Mouse (Mus musculus) liver, adult 2 months (tissue): Measurements from ENCODE around the gene Odf4. TPM values are rescaled to one million over a fixed set of nuclear protein-coding genes. Genes with fewer than 3 reads are reported as not detected.

Experiments
- DNase-seq: peaks from one replicate; pipeline ENCODE4 v3.0.0-alpha.2; 2011; ENCODE audit warnings: low read depth, low spot score; ENCODE audit errors: extremely low read depth
- H3K27ac ChIP-seq: fragments of 200-500 bp; replicated peaks from 2 replicates; pipeline ENCODE4 v1.5.1; 2012; ENCODE audit warnings: low read depth, mild to moderate bottlenecking, control low read depth, inconsistent platforms, low read length; ENCODE audit not compliant: insufficient read depth
- H3K27me3 ChIP-seq: fragments of 200-500 bp; 2 replicates; pipeline ENCODE4 v1.6.1; 2012; ENCODE audit warnings: mild to moderate bottlenecking, moderate library complexity, low read length, inconsistent platforms; ENCODE audit not compliant: control insufficient read depth, insufficient read depth
- H3K36me3 ChIP-seq: fragments of 200-500 bp; 2 replicates; pipeline ENCODE4 v1.6.1; 2012; ENCODE audit warnings: low read length, inconsistent platforms; ENCODE audit not compliant: control insufficient read depth, insufficient read depth
- H3K4me1 ChIP-seq: fragments of 200-500 bp; 2 replicates; pipeline ENCODE4 v1.6.1; 2011; ENCODE audit warnings: low read length; ENCODE audit not compliant: control insufficient read depth, insufficient read depth
- H3K4me3 ChIP-seq: fragments of 200-500 bp; 2 replicates; pipeline ENCODE4 v1.5.1; 2011; ENCODE audit warnings: low read depth, mild to moderate bottlenecking, control low read depth, low read length, moderate library complexity; ENCODE audit not compliant: insufficient read depth
- H3K79me2 ChIP-seq: fragments of 200-500 bp; 2 replicates; pipeline ENCODE4 v1.6.1; 2012; ENCODE audit warnings: inconsistent platforms, mild to moderate bottlenecking, low read length, moderate library complexity; ENCODE audit not compliant: control insufficient read depth, insufficient read depth
- H3K9ac ChIP-seq: fragments of 200-500 bp; 2 replicates; pipeline ENCODE4 v1.6.1; 2012; ENCODE audit warnings: low read depth, mild to moderate bottlenecking, control low read depth, inconsistent platforms, low read length
- CTCF ChIP-seq: fragments of 200-500 bp; IDR thresholded peaks from 2 replicates; pipeline ENCODE4 v1.5.1; 2011; ENCODE audit warnings: low read depth, low read length, control low read depth
- POLR2A ChIP-seq: fragments of 200-500 bp; IDR thresholded peaks from 2 replicates; pipeline ENCODE4 v1.6.1; 2011; ENCODE audit warnings: low read length, control low read depth; ENCODE audit not compliant: insufficient read depth; ENCODE audit errors: extremely low read depth
- WGBS: fragments of 180-500 bp; shearing (Covaris S2); methylation state at CpG from one replicate; pipeline ENCODE4 v1.1.7; 2018; 5-methylcytosine and 5-hydroxymethylcytosine counted together
- polyA plus RNA-seq: library from polyadenylated mRNA; depleted of rRNA; stranded (reverse); fragments of >200 nt; gene quantifications from 2 replicates; pipeline ENCODE4 v1.2.3, GENCODE M21; 2012
- total RNA-seq: library from RNA; depleted of rRNA; stranded (reverse); fragments of >200 nt; gene quantifications from 2 replicates; pipeline ENCODE4 v1.2.3, GENCODE M21; 2014

The Odf4 gene
- total and polyA plus RNA-seq, 2 experiments: not detected

GRCm38 (mm10) chr11:68968752-68969151 lies 41.9 kb upstream of the Odf4 start:
- Histone ChIP-seq H3K9ac (no peak overlapping the region), H3K36me3 (no peaks in the 10 kb centered on the region), H3K79me2 (no peaks in the 10 kb centered on the region), H3K4me1 (peaks cover 2% of the 10 kb centered on the region), H3K27me3 (no peaks in the 10 kb centered on the region), H3K27ac (no peak overlapping the region), H3K4me3 (no peak overlapping the region)
- no peak for DNase-seq
- TF ChIP-seq POLR2A (no peak), CTCF (no peak)
- 94% methylated on average over 11 of the region's 11 CpGs for WGBS

DNA sequence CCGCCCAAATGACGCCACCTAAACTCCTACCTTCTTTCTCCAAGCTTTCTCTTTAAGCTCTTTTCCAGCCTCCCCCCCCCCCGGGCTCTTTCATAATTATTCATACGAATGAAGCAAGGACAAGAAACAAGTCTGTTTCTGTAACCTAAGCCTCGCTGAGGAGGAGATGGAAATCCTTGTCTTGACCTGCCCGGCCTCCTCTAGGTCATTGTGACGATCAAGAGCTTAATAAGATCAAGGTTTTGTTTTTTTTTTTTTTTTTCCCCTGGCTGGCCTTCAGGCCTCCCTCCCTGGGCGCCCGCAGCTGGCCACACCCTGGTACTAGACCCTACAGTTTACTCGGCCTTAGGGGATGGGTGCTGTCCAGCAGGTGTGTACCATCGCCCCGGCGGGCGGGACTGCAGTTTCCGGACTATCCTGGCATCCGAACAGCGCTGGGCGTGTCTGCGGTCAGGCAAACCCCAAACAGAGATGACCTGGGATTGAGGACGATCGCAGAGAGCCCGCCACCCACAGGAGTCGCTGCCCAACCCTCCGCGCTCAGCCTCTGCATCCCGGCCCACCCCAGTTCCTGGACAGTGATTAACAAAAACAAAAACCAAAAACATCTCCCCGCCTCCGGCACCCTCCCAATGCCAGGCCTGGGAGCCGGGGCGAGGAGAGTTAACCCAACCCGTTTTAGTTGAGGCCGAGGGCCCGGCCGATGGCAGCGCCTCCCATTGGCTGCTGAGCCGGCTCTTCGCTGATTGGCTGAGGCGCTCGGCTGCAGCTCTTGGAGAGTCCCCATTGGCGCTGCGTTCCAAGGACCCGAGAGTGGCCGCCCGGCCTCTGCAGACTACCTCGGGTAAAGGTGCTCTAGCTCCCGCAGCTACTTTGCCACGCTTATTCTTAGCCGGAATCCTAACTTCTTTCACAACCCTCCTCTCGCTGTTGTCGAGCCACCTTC lies 40.7 kb upstream of the Odf4 start, which contains the start of gene Slc25a35:
Gene Slc25a35, plus strand, starts transcription at position 795 of the 946 bp plus-strand sequence.
- peak; percentile 80 for DNase-seq
- no peak within 1 kb of the TSS for H3K27ac ChIP-seq
- no peaks in the 10 kb centered on the region for H3K79me2 ChIP-seq
- H3K36me3 ChIP-seq: no peaks in the 10 kb centered on the region
- TF ChIP-seq POLR2A (no peak), CTCF (no peak)
- WGBS: 2% methylated on average over 50 of the region's 50 CpGs
- H3K27me3 ChIP-seq: no peaks in the 10 kb centered on the region
- peak within 1 kb of the TSS; percentile 76 for H3K4me3 ChIP-seq
- peaks cover 2% of the 10 kb centered on the region; the same call in 1 of the 2 replicates for H3K4me1 ChIP-seq
- peak within 1 kb of the TSS; percentile 40; the same call in 1 of the 2 replicates for H3K9ac ChIP-seq

GRCm38 (mm10) chr11:68966554-68966953 lies 39.7 kb upstream of the Odf4 start:
- Histone ChIP-seq H3K4me3 (no peak overlapping the region), H3K27ac (no peak overlapping the region), H3K36me3 (no peaks in the 10 kb centered on the region), H3K27me3 (no peaks in the 10 kb centered on the region), H3K79me2 (no peaks in the 10 kb centered on the region), H3K4me1 (peaks cover 2% of the 10 kb centered on the region; the same call in 1 of the 2 replicates), H3K9ac (no peak overlapping the region)
- WGBS: 54% methylated on average over 1 of the region's 1 CpGs
- DNase-seq: no peak
- TF ChIP-seq POLR2A (no peak), CTCF (no peak)

- no peaks in the 10 kb centered on the region for H3K27me3 ChIP-seq
- 39% methylated on average over 3 of the region's 3 CpGs for WGBS
- DNase-seq: peak; percentile 40
These were observed 39.0 kb upstream of the Odf4 start for GRCm38 (mm10) chr11:68965845-68966244.

DNA sequence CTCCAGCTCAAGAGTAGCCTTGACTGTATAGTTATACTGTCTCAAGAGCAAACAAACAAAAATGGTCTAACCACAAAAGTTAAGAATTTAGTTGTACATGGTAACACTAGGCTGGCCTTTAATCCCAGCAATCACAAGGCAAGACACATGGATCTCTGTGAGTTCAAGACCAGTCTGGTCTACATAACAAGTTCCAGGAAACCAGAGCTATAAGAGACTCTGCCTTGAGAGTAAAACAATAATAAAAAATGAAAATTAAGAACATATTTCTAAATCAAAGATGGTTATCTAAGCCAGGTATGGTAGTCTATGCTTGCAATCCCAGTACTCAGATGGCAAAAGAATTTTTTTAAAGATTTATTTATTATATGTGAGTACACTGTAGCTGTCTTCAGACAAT lies 38.2 kb upstream of the Odf4 start:
- no peaks in the 10 kb centered on the region for H3K79me2 ChIP-seq
- no peak overlapping the region for H3K4me3 ChIP-seq
- H3K27ac ChIP-seq: no peak overlapping the region
- TF ChIP-seq POLR2A: no peak
- TF ChIP-seq CTCF: no peak
- H3K4me1 ChIP-seq: peaks cover 2% of the 10 kb centered on the region; the same call in 1 of the 2 replicates
- H3K9ac ChIP-seq: no peak overlapping the region
- DNase-seq: no peak
- H3K27me3 ChIP-seq: no peaks in the 10 kb centered on the region
- H3K36me3 ChIP-seq: no peaks in the 10 kb centered on the region

More at GRCm38 (mm10) chr11:68965845-68966244, 39.0 kb upstream of the Odf4 start:
- no peak for TF ChIP-seq POLR2A
- no peak for TF ChIP-seq CTCF
- no peaks in the 10 kb centered on the region for H3K36me3 ChIP-seq
- H3K4me3 ChIP-seq: no peak overlapping the region
- H3K4me1 ChIP-seq: peaks cover 2% of the 10 kb centered on the region; the same call in 1 of the 2 replicates
- H3K27ac ChIP-seq: no peak overlapping the region
- no peak overlapping the region for H3K9ac ChIP-seq
- H3K79me2 ChIP-seq: no peaks in the 10 kb centered on the region
